Mouse (Mus musculus) urinary bladder, postnatal 14 days (tissue): Measurements from ENCODE around the gene Gm16485.

ENCODE experiments used
- DNase-seq: peaks from one replicate; pipeline ENCODE4 v3.0.0; 2021; ENCODE audit warnings: low spot score

The Gm16485 gene

DNA sequence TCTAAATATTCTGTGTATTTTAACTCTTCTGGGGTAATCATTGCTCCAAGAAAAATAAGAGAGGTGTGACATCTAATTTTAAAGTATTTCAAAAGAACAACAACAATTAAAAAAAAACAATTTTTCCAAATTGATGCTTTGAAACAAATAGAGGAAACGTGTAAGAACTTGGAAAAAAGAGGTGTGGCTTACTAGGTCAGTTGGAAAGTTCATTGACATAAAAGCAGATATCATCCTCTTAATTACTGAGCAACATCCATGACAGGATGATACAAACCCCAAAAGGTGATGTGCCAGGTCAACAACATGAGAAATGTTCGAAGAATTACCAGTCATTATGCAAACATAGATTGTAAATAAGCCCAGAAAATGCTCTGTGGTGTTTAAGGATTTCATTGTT, at the start of gene Gm16485:
TSS of gene Gm16485 (plus strand) at position 301 of the 400 bp plus-strand sequence.
- DNase-seq: no peak

DNA sequence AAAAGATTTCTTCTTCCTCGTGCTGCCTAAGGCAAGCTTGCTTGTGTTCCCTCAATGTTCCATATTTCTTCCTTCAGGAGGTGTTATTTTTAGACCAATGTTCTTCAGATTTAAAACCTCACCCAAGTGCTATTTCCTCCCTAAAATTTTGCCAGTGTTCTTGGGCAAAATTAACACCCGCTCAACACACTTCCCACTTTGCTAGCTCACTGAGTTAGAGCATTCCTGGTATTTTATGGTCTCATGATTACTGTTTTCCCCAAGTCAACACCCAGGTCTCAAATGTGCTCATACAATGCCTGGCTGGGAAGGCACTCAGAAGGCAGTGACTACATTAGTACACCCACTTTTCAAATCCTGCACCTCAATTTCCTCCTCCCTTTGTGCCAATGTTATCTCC, 44.0 kb upstream of the Gm16485 start:
- DNase-seq: no peak

DNA sequence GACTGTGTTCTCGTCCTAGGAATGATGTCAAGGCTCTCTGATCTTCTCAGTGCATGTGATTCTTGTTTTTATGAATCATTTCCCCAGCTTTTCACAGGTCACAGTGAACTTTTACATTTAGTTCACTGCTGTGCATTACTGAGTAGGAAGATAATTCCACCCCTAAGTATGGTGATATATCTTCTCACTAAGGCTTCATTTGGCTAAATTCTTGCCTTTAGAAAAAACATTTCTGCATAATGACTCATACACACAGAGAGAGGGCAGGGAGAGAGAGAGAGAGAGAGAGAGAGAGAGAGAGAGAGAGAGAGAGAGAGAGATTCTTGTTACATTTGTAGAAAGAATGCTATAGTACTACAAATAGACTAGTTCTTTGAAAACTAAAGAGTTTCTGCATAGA, 33.8 kb upstream of the Gm16485 start:
- no peak for DNase-seq

GRCm38 (mm10) chr9:8953306-8953705, 18.3 kb upstream of the Gm16485 start:
- DNase-seq: no peak

GRCm38 (mm10) chr9:8964512-8965133, 7.0 kb upstream of the Gm16485 start:
- DNase-seq: peak; percentile 35

DNA sequence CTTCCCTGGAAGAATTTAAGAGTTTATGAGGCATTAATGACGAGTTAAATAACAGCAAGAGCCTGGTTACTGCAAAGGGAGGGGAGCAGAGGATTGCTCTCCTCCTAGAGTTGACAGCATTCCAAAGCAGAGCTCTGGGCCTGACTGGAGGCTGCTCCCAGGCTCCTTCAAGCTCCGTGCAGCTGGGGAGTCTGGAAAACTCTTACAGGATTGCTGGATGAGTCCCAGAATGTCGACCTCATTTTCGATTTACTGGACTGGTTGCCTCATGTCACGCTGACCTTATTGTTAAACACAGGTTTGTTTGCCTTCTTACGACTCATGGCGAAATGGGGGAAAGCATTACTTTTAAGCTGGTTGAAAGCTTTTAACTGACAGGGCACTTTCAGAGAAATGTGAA, 1.4 kb upstream of the Gm16485 start:
- DNase-seq: peak; percentile 24

- DNase-seq: no peak
Observed at GRCm38 (mm10) chr9:8977775-8978174, 6.2 kb downstream of the Gm16485 start.

GRCm38 (mm10) chr9:8982315-8982714, 10.7 kb downstream of the Gm16485 start:
- no peak for DNase-seq

DNA sequence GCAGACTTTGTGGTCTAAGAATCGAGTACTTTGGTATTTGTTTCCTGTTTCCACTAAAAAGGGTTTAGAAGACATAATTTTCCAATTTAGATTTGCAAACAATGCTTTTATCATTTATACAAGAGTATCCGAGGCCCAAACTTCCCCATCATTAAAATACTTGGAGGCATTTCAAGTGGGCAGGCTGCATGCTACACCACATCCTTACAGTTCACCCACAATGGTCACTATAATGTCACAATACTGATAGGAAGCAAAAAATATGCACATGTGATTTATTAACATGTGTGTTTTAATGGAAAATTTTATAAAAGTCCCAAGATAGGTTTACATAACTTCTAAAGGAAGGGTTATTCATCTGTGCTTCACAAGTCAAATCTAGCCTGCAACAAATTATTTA, 24.9 kb downstream of the Gm16485 start:
- no peak for DNase-seq

GRCm38 (mm10) chr9:9001170-9001569, 29.6 kb downstream of the Gm16485 start:
- DNase-seq: no peak

GRCm38 (mm10) chr9:9015108-9015507, 43.5 kb downstream of the Gm16485 start:
- DNase-seq: no peak
